Mouse (Mus musculus): ENCODE measurements at regions not wholly inside any gene's neighbourhood (a gene's known extent, or its start where the extent isn't known, plus 50 kb on each side); places are given as distances from the start of the nearest gene placed in this dataset.

GRCm38 (mm10) chr14:9315224-9315623 lies 649.2 kb upstream of the 4930452B06Rik start:
- TF ChIP-seq CTCF (IDR thresholded peaks at IDR 0.05; ENCODE audit: low read depth, low read length) (no peak), POLR2A (IDR thresholded peaks at IDR 0.05; ENCODE audit: insufficient read depth, low read length) (no peak)

Measured in ES-Bruce4 (cell line).